Mouse (Mus musculus): Measurements from ENCODE around the gene Vmn1r67.

Gene Vmn1r67

GRCm38 (mm10) chr7:10443031-10443430 lies at the start of gene Vmn1r67:
Vmn1r67 (plus strand) TSS chr7:10443331.
- DNase-seq (ENCODE audit: low read depth), result no peak

- no peak for DNase-seq (ENCODE audit: low read depth)
Measured at GRCm38 (mm10) chr7:10458166-10458565, 15.0 kb downstream of the Vmn1r67 start.

GRCm38 (mm10) chr7:10479813-10480212 lies 36.7 kb downstream of the Vmn1r67 start:
- DNase-seq (ENCODE audit: low read depth), result no peak

GRCm38 (mm10) chr7:10480588-10481233 lies 37.6 kb downstream of the Vmn1r67 start:
- no peak for DNase-seq (ENCODE audit: low read depth)

- DNase-seq (ENCODE audit: low read depth), result peak; percentile 86
Measured at GRCm38 (mm10) chr7:10494786-10495521, 51.8 kb downstream of the Vmn1r67 start, which contains the start of gene Zik1. Zik1 (minus strand) TSS chr7:10495394.

GRCm38 (mm10) chr7:10495578-10495977 lies 52.4 kb downstream of the Vmn1r67 start:
- DNase-seq (ENCODE audit: low read depth), result no peak
